Mouse (Mus musculus) myocyte (in vitro differentiated cells): Measurements from ENCODE around the gene Polr3b.

Experiments
- MAX ChIP-seq: IDR thresholded peaks from one replicate; pipeline ENCODE4 v1.6.1; 2011; ENCODE audit warnings: low read depth, mild to moderate bottlenecking, control low read depth
- MYOG ChIP-seq, 3 experiments: IDR thresholded peaks; one replicate each; pipeline ENCODE4 v1.6.1; 2011; ENCODE audit warnings: control low read depth in 2 of 3, low read depth in 2 of 3, mild to moderate bottlenecking in 2 of 3; ENCODE audit not compliant: insufficient read length in 2 of 3, control insufficient read depth in 1 of 3, insufficient read depth in 1 of 3
- POLR2A ChIP-seq: IDR thresholded peaks from one replicate; pipeline ENCODE4 v1.6.1; 2011; ENCODE audit warnings: low read depth, mild to moderate bottlenecking, control low read depth, moderate library complexity; ENCODE audit not compliant: insufficient read length
- POLR2AphosphoS2 ChIP-seq: IDR thresholded peaks from one replicate; pipeline ENCODE4 v1.6.1; 2011; ENCODE audit warnings: low read depth, control low read depth; ENCODE audit not compliant: insufficient read length
- TCF12 ChIP-seq: IDR thresholded peaks from one replicate; pipeline ENCODE4 v1.6.1; 2011; ENCODE audit warnings: mild to moderate bottlenecking, control low read depth; ENCODE audit not compliant: poor library complexity, insufficient read depth, severe bottlenecking
- USF1 ChIP-seq: IDR thresholded peaks from one replicate; pipeline ENCODE4 v1.6.1; 2011; ENCODE audit warnings: low read depth, mild to moderate bottlenecking, control low read depth, moderate library complexity

DNA sequence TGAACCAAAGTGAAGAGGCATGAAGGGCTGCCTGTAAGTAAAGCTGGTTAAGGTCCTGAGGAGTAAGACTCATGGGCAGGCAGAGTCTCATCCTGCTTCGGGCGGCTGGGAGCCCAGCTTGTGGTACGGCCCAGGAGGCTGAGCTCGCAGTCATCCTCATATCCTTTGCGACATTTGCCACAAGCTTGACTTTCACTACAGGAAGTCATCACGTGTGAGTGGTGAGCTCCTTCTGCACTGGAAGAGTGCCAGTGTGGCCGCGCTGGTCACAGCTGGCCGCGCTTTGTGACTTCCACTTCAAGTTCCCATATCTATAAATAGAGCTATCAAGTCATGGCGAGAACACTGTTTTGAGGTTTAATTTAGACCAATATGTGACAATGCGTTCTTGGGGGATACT, 152.5 kb downstream of the Polr3b start:
- TF ChIP-seq TCF12 = peak; percentile 24
- TF ChIP-seq MYOG (IDR thresholded peaks at IDR 0.05; ENCODE audit: control insufficient read depth in 1 of 3, insufficient read depth in 1 of 3, insufficient read length in 2 of 3, low read depth in 2 of 3) = peak; percentile 44 to 81 (median 68)
- TF ChIP-seq POLR2A = no peak
- TF ChIP-seq USF1 = no peak
- TF ChIP-seq MAX = no peak
- no peak for TF ChIP-seq POLR2AphosphoS2
